In the genomic region with DNA sequence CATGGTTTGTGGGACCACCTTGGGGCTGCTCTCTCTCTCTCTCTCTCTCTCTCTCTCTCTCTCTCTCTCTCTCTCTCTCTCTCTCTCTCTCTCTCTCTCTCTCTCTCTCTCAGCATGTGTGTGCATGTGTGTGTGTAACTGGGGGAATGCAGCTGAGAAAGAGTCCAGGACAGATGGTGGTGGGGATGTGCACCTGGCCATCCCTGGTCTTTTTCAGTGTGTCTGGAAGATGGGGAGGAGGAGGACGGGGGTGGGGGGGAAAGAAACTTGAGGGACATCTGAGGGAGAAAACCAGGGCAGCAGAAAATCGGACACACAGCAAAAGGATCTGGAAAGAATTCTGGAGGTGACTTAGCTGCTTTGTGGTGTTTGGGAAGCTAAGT, we compare ENCODE assay signal across 14 mouse cellular contexts. TPM values are rescaled to one million over a fixed set of nuclear protein-coding genes. Genes with fewer than 3 reads are reported as not detected.
A peak's percentile ranks its signal among the peaks of the same experiment; 100 is the strongest.
DNase-seq lines count a peak whose midpoint lies in the region; ATAC-seq and TF ChIP-seq lines count a peak whose summit lies in the region.
"Had no signal": no experiment of that assay in that cellular context is flagged by ENCODE, and none has a peak within 500 bp of the region (broad histone marks: within the 10 kb centered on the region; RNA-seq: fewer than 3 reads in every experiment).

No protein-coding gene starts in this region.

- ATAC-seq in neural tube, embryonic 11.5 days (ENCODE audit: insufficient read depth, low FRiP score, low TSS enrichment): no peak
- peak; percentile 9; the same call in 1 of the 2 replicates for ATAC-seq in forebrain, postnatal 0 days
- ATAC-seq in granulocyte monocyte progenitor cell, adult 5-6 weeks (replicated peaks; ENCODE audit: poor library complexity, severe bottlenecking): no peak

- TF ChIP-seq CTCF in forebrain, postnatal 0 days (IDR thresholded peaks at IDR 0.05; ENCODE audit: low read depth): no peak

- no peak for DNase-seq in neural tube, embryonic 11.5 days (ENCODE audit: low spot score)
- DNase-seq in neural tube, embryonic 10.5 days (ENCODE audit: extremely low spot score, low spot score): no peak
- no peak for DNase-seq in forebrain, postnatal 0 days
- no peak for DNase-seq in midbrain, embryonic 10.5 days (ENCODE audit: low spot score)
- DNase-seq in spleen, adult 18-20 months: no peak
- DNase-seq in adrenal gland, postnatal 36 days: no peak
- DNase-seq: lung, adult 18-20 months; thymus, postnatal 25 days had no signal

- no peak overlapping the region for H3K9ac ChIP-seq in neural tube, embryonic 11.5 days (ENCODE audit: low read length)
- H3K9ac ChIP-seq in forebrain, postnatal 0 days: peak overlapping the region; percentile 87; the same call in 1 of the 2 replicates

- H3K4me2 ChIP-seq in neural tube, embryonic 11.5 days (ENCODE audit: low read depth): peak overlapping the region; percentile 89
- peak overlapping the region; percentile 87 for H3K4me2 ChIP-seq in forebrain, postnatal 0 days (ENCODE audit: low read depth)

- 51% methylated on average over 2 of the region's 2 CpGs for WGBS in neural tube, embryonic 11.5 days
- 46% methylated on average over 2 of the region's 2 CpGs for WGBS in forebrain, postnatal 0 days
- 45% methylated on average over 2 of the region's 2 CpGs for WGBS in midbrain, embryonic 10.5 days

- H3K4me1 ChIP-seq in neural tube, embryonic 11.5 days (ENCODE audit: control insufficient read depth, insufficient read depth, low read length): peaks cover 4% of the 10 kb centered on the region; the same call in 1 of the 2 replicates
- 0 out of 2 replicates have a peak, but pooled peaks cover 4% of the 10 kb centered on the region for H3K4me1 ChIP-seq in forebrain, postnatal 0 days (ENCODE audit: insufficient read depth)
- peaks cover 17% of the 10 kb centered on the region for H3K4me1 ChIP-seq in midbrain, embryonic 10.5 days

- no peak overlapping the region for H3K27ac ChIP-seq in neural tube, embryonic 11.5 days (ENCODE audit: low read depth, low read length)
- H3K27ac ChIP-seq in forebrain, postnatal 0 days (ENCODE audit: low read depth, low read length): peak overlapping the region; percentile 83
- no peak overlapping the region for H3K27ac ChIP-seq in midbrain, embryonic 10.5 days (replicated peaks)
- H3K27ac ChIP-seq: heart, embryonic 15.5 days had no signal

- 0 out of 2 replicates have a peak, but pooled peaks cover 3% of the 10 kb centered on the region for H3K27me3 ChIP-seq in neural tube, embryonic 11.5 days (ENCODE audit: control insufficient read depth, insufficient read depth, low read length)
- H3K27me3 ChIP-seq in forebrain, postnatal 0 days (ENCODE audit: insufficient read depth, low read length): peaks cover under 1% of the 10 kb centered on the region; the same call in 1 of the 2 replicates
- peaks cover 66% of the 10 kb centered on the region for H3K27me3 ChIP-seq in midbrain, embryonic 10.5 days (ENCODE audit: low read depth, poor library complexity, severe bottlenecking)

- no peaks in the 10 kb centered on the region for H3K36me3 ChIP-seq in neural tube, embryonic 11.5 days (ENCODE audit: control insufficient read depth, insufficient read depth, low read length)
- peaks cover 4% of the 10 kb centered on the region; the same call in 1 of the 2 replicates for H3K36me3 ChIP-seq in forebrain, postnatal 0 days (ENCODE audit: insufficient read depth)
- H3K36me3 ChIP-seq in midbrain, embryonic 10.5 days: no peaks in the 10 kb centered on the region
- H3K36me3 ChIP-seq: heart, embryonic 15.5 days had no signal

- H3K4me3 ChIP-seq in neural tube, embryonic 11.5 days (ENCODE audit: low read depth, low read length): peak overlapping the region; percentile 55
- peak overlapping the region; percentile 67 for H3K4me3 ChIP-seq in forebrain, postnatal 0 days (ENCODE audit: low read depth, low read length)
- peak overlapping the region; percentile 73 for H3K4me3 ChIP-seq in midbrain, embryonic 10.5 days

- no peaks in the 10 kb centered on the region for H3K9me3 ChIP-seq in neural tube, embryonic 11.5 days (ENCODE audit: control insufficient read depth, low read length)
- H3K9me3 ChIP-seq in forebrain, postnatal 0 days (ENCODE audit: low read length): no peaks in the 10 kb centered on the region
- H3K9me3 ChIP-seq in midbrain, embryonic 10.5 days (replicated peaks): no peaks in the 10 kb centered on the region
- H3K9me3 ChIP-seq: heart, embryonic 15.5 days had no signal

RNA-seq across cellular contexts. Expression of a gene that starts 0.7 kb away (rescaled TPM):
- 9.6 and 10.2 TPM in 2 replicates for polyA plus RNA-seq in neural tube, embryonic 11.5 days (2014; fragmentation: Nextera tagmentation; extraction: Ambion mirVana)
- total RNA-seq in forebrain, postnatal 0 days (2014; rRNA removed): 55.9 and 63.2 TPM in 2 replicates
- 46.7 and 68.0 TPM in 2 replicates for polyA plus RNA-seq in forebrain, postnatal 0 days (2015; fragmentation: Nextera tagmentation; extraction: Ambion mirVana)
- 2.1 and 5.1 TPM in 2 replicates for polyA plus RNA-seq in midbrain, embryonic 10.5 days (2016; fragmentation: Nextera tagmentation; extraction: Ambion mirVana)
- not detected in 2 replicates for total RNA-seq in granulocyte monocyte progenitor cell, adult 5-6 weeks (2014; fragmentation: Nextera tagmentation)
- not detected in 2 replicates for total RNA-seq in granulocyte monocyte progenitor cell, adult 5-6 weeks (2017)
- 1 to 10 TPM; 1.5 to 1.6 TPM for total RNA-seq in adrenal gland, postnatal 36 days (2021)
- total RNA-seq: gastrocnemius, adult 18-20 months; megakaryocyte-erythroid progenitor cell, adult 5-6 weeks had no signal

RNA-seq across cellular contexts. Expression of a gene that starts 5.4 kb away (rescaled TPM):
- 0.32 and 1.0 TPM in 2 replicates for polyA plus RNA-seq in neural tube, embryonic 11.5 days (2014; fragmentation: Nextera tagmentation; extraction: Ambion mirVana)
- 2.1 and 2.5 TPM in 2 replicates for total RNA-seq in forebrain, postnatal 0 days (2014; rRNA removed)
- polyA plus RNA-seq in forebrain, postnatal 0 days (2015; fragmentation: Nextera tagmentation; extraction: Ambion mirVana): 2.6 and 3.5 TPM in 2 replicates
- polyA plus RNA-seq in midbrain, embryonic 10.5 days (2016; fragmentation: Nextera tagmentation; extraction: Ambion mirVana): 1.1 and 1.4 TPM in 2 replicates
- total RNA-seq in granulocyte monocyte progenitor cell, adult 5-6 weeks (2014; fragmentation: Nextera tagmentation): not detected in 2 replicates
- not detected in 2 replicates for total RNA-seq in granulocyte monocyte progenitor cell, adult 5-6 weeks (2017)
- total RNA-seq in adrenal gland, postnatal 36 days (2021): not detected
- total RNA-seq: adrenal gland, adult 2 months; gastrocnemius, adult 18-20 months; left cerebral cortex, postnatal 36 days; megakaryocyte-erythroid progenitor cell, adult 5-6 weeks had no signal
- polyA plus RNA-seq: adrenal gland, adult 2 months had no signal

RNA-seq across cellular contexts. Expression of a gene that starts 8.8 kb away (rescaled TPM):
- 321 and 324 TPM in 2 replicates for polyA plus RNA-seq in neural tube, embryonic 11.5 days (2014; fragmentation: Nextera tagmentation; extraction: Ambion mirVana)
- total RNA-seq in forebrain, postnatal 0 days (2014; rRNA removed): 407 and 461 TPM in 2 replicates
- 517 and 583 TPM in 2 replicates for polyA plus RNA-seq in forebrain, postnatal 0 days (2015; fragmentation: Nextera tagmentation; extraction: Ambion mirVana)
- 293 and 325 TPM in 2 replicates for polyA plus RNA-seq in midbrain, embryonic 10.5 days (2016; fragmentation: Nextera tagmentation; extraction: Ambion mirVana)
- total RNA-seq in granulocyte monocyte progenitor cell, adult 5-6 weeks (2014; fragmentation: Nextera tagmentation): 17.2 and 41.6 TPM in 2 replicates
- total RNA-seq in granulocyte monocyte progenitor cell, adult 5-6 weeks (2017): 16.1 and 17.4 TPM in 2 replicates
- 10 to 100 TPM; 32.7 to 34.0 TPM for total RNA-seq in adrenal gland, postnatal 36 days (2021)

RNA-seq across cellular contexts. Expression of a gene that starts 10.4 kb away (rescaled TPM):
- 12.9 and 14.7 TPM in 2 replicates for polyA plus RNA-seq in neural tube, embryonic 11.5 days (2014; fragmentation: Nextera tagmentation; extraction: Ambion mirVana)
- total RNA-seq in forebrain, postnatal 0 days (2014; rRNA removed): 50.5 and 67.8 TPM in 2 replicates
- 8.7 and 12.8 TPM in 2 replicates for polyA plus RNA-seq in forebrain, postnatal 0 days (2015; fragmentation: Nextera tagmentation; extraction: Ambion mirVana)
- 13.9 and 14.9 TPM in 2 replicates for polyA plus RNA-seq in midbrain, embryonic 10.5 days (2016; fragmentation: Nextera tagmentation; extraction: Ambion mirVana)
- 3.1 and 5.0 TPM in 2 replicates for total RNA-seq in granulocyte monocyte progenitor cell, adult 5-6 weeks (2014; fragmentation: Nextera tagmentation)
- 3.2 and 4.0 TPM in 2 replicates for total RNA-seq in granulocyte monocyte progenitor cell, adult 5-6 weeks (2017)
- 10 to 100 TPM; 43.7 to 51.3 TPM for total RNA-seq in adrenal gland, postnatal 36 days (2021)

RNA-seq across cellular contexts. Expression of a gene that starts 39.1 kb away (rescaled TPM):
- 30.4 and 38.2 TPM in 2 replicates for polyA plus RNA-seq in neural tube, embryonic 11.5 days (2014; fragmentation: Nextera tagmentation; extraction: Ambion mirVana)
- 119 and 121 TPM in 2 replicates for total RNA-seq in forebrain, postnatal 0 days (2014; rRNA removed)
- 25.4 and 31.3 TPM in 2 replicates for polyA plus RNA-seq in forebrain, postnatal 0 days (2015; fragmentation: Nextera tagmentation; extraction: Ambion mirVana)
- polyA plus RNA-seq in midbrain, embryonic 10.5 days (2016; fragmentation: Nextera tagmentation; extraction: Ambion mirVana): 18.5 and 21.7 TPM in 2 replicates
- 130 and 136 TPM in 2 replicates for total RNA-seq in granulocyte monocyte progenitor cell, adult 5-6 weeks (2014; fragmentation: Nextera tagmentation)
- 25.1 and 31.3 TPM in 2 replicates for total RNA-seq in granulocyte monocyte progenitor cell, adult 5-6 weeks (2017)
- 100 to 1,000 TPM in 1 of 2 experiments, 10 to 100 TPM in 1; 94.8 to 116 TPM for total RNA-seq in adrenal gland, postnatal 36 days (2021)

Comparison
In these comparisons a context has a peak if more than half of its experiments do, and no peak if none do; other contexts are left out.
1. RNA of a gene that starts 0.7 kb away (total RNA-seq): 55.9 to 63.2 TPM in forebrain, postnatal 0 days; 1.5 to 1.6 TPM in adrenal gland, postnatal 36 days and not detected in granulocyte monocyte progenitor cell, adult 5-6 weeks; every median in the first group is over 10 times any median in the second.
2. Peak in every context shown above with its lines, with median percentiles within 50 percentile points of each other: H3K4me3 ChIP-seq.